Mouse (Mus musculus): Measurements from ENCODE around the gene Nmur2.

GRCm38 (mm10) chr11:56059236-56059635, 18.4 kb upstream of the Nmur2 start:
- TF ChIP-seq POLR2A (IDR thresholded peaks at IDR 0.05; ENCODE audit: low read depth, low read length) = no peak
- no peak for TF ChIP-seq CTCF (IDR thresholded peaks at IDR 0.05; ENCODE audit: extremely low read depth, insufficient read depth, insufficient read length, insufficient replicate concordance)

All from spleen, adult 2 months (tissue).